Mouse (Mus musculus) E14TG2a.4 (cell line): ENCODE measurements around the gene Foxf1.
A peak's percentile ranks its signal among the peaks of the same experiment; 100 is the strongest.

Experiments used
- H3K27me3 ChIP-seq: 2 replicates; pipeline ENCODE4 v1.6.1; 2014; ENCODE audit warnings: low read length, control low read depth; ENCODE audit not compliant: insufficient read depth
- H3K36me3 ChIP-seq: 2 replicates; pipeline ENCODE4 v1.6.1; 2014; ENCODE audit warnings: low read length, control low read depth; ENCODE audit not compliant: insufficient read depth
- H3K4me1 ChIP-seq: replicated peaks from 2 replicates; pipeline ENCODE4 v1.6.1; 2014; ENCODE audit warnings: low read depth, low read length, control low read depth
- H3K4me3 ChIP-seq: replicated peaks from 2 replicates; pipeline ENCODE4 v1.5.1; 2014; ENCODE audit warnings: mild to moderate bottlenecking, low read length
- H3K9me3 ChIP-seq: 2 replicates; pipeline ENCODE4 v1.6.1; 2014; ENCODE audit warnings: low read length, control low read depth
- CTCF ChIP-seq: conservative IDR thresholded peaks from 2 replicates; pipeline ENCODE4 v1.5.1; 2014; ENCODE audit warnings: low read length
- NANOG ChIP-seq: IDR thresholded peaks from 2 replicates; pipeline ENCODE4 v1.6.1; 2014; ENCODE audit warnings: borderline replicate concordance, low read length, mixed read lengths
- POU5F1 ChIP-seq: IDR thresholded peaks from 2 replicates; pipeline ENCODE4 v1.6.1; 2014; ENCODE audit warnings: low read length, borderline replicate concordance

Gene Foxf1

DNA sequence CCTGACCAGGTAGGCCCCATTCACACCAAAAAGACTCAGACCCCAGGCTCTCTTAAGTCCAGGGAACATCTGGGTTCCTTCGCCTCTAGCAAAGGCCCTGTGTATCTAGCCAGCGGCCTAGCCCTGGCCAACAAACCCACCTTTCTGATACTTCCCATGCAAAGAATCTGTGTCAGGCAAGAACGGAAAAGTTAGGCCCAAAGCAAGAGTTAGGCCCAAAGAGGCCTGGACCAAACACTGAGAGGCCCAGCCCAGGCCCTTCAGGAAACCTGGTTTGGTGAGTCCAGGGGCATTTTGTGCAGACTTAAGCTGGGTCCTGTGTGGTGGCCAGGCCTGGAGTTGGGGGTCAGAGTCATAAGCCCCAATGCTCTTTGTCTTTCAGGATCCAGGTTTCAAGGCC is 1.4 kb downstream of the Foxf1 start:
- TF ChIP-seq POU5F1, result no peak
- no peak for TF ChIP-seq CTCF
- TF ChIP-seq NANOG, result no peak
- Histone ChIP-seq H3K4me3 (no peak overlapping the region), H3K27me3 (peaks cover 94% of the 10 kb centered on the region), H3K9me3 (no peaks in the 10 kb centered on the region), H3K4me1 (peaks cover 47% of the 10 kb centered on the region), H3K36me3 (no peaks in the 10 kb centered on the region)

DNA sequence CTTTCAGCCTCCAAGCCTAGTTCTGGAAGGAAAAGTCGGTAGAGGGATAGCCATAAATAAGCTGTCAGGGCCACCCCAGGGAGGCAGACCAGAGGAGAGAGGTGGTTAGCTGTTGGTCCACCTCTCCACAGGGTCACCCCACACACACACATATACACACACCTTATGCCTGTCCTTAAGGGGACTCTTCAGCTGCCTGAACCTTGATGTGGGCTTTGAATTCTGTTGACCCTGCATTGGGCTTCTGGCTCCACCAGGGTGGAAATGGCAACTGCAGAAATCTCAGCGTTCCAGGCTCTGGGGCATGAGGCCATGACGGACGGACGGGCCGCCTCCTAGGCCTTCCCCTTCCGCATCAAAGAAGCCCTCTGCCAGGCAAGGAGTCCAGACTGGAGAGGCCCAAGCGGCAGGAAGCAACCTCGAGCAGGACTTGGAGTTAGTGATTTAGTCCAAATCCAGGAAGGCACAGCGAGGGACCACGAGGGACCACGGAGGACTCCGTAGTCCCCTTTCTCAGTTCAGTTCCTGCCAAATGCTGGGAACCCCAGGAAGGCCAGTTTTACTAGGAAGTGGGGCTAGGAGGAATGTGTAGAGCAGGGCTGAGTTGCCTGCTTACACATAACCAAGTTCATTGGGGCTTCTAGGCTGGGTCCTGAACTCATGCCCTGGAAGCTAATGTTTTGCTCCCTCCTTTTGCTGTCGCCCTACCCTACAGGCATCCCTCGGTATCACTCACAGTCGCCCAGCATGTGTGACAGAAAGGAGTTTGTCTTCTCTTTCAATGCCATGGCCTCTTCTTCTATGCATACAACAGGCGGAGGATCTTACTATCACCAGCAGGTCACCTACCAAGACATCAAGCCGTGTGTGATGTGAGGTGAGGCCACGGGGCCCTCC is 2.1 kb downstream of the Foxf1 start:
- Histone ChIP-seq H3K36me3 (no peaks in the 10 kb centered on the region), H3K4me1 (peaks cover 50% of the 10 kb centered on the region), H3K9me3 (no peaks in the 10 kb centered on the region), H3K4me3 (no peak overlapping the region), H3K27me3 (peaks cover 94% of the 10 kb centered on the region)
- TF ChIP-seq POU5F1, result no peak
- TF ChIP-seq CTCF, result no peak
- TF ChIP-seq NANOG, result no peak

DNA sequence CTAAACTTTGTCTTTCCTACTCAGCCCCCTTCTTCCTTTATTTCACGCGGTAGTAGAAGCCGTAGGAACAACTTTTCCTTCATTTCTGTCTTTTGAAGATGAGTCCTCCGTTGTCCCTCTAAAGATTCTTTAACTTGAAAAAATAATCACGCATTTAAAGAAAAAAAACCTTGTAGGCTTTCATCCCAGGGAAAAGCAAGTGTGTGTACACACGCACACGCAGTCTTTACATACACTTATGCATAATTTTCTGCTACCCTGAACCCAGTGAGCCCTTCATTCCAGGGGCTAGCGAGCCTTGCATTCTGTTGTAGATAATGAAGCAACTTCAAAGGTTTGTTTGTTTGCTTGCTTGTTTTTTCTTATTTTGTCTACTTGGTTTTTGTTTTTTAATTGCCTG is 4.1 kb downstream of the Foxf1 start:
- peaks cover 50% of the 10 kb centered on the region for H3K4me1 ChIP-seq
- H3K4me3 ChIP-seq, result no peak overlapping the region
- TF ChIP-seq NANOG, result no peak
- peaks cover 90% of the 10 kb centered on the region for H3K27me3 ChIP-seq
- H3K9me3 ChIP-seq, result no peaks in the 10 kb centered on the region
- no peaks in the 10 kb centered on the region for H3K36me3 ChIP-seq

DNA sequence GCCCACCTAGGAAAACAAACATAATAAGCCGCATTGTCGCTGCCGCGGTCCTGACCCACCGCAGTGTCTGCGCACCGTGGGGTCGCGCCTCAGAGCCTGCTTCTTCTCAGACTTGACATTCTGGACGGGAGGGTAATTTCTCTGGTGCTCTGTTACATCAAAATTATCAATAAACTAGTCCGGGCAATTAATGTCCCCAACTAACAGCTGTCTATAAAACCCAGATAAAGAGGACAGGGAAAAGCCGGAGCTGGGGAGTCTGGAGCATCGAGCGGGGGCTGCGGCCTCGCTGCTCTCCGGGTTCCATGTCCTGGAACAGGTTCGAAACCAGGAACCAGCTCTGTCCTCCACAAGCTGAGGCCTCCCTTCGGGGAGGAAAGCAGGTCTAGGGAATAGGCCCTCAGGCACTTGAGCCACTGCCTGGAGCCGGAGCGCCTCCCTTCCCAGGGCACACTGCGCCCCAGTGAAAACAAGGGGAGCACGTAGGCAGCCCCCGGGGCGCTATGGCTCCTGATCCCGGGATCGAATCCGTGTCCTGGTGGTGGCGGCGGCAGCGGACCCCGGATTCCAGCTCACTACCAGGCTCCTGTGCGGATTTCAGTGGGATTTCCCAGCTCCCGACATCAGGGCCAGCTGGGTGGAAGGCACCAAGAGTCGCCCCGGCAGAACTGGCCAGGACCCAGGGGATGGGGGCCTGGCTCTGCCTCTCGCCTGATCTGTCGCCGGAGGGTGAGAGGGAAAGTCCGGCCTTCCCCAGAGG is 4.9 kb downstream of the Foxf1 start:
- Histone ChIP-seq H3K9me3 (no peaks in the 10 kb centered on the region), H3K36me3 (no peaks in the 10 kb centered on the region), H3K4me1 (peaks cover 49% of the 10 kb centered on the region), H3K4me3 (peak overlapping the region; percentile 71), H3K27me3 (peaks cover 92% of the 10 kb centered on the region)
- TF ChIP-seq POU5F1 (no peak), CTCF (no peak), NANOG (no peak)

DNA sequence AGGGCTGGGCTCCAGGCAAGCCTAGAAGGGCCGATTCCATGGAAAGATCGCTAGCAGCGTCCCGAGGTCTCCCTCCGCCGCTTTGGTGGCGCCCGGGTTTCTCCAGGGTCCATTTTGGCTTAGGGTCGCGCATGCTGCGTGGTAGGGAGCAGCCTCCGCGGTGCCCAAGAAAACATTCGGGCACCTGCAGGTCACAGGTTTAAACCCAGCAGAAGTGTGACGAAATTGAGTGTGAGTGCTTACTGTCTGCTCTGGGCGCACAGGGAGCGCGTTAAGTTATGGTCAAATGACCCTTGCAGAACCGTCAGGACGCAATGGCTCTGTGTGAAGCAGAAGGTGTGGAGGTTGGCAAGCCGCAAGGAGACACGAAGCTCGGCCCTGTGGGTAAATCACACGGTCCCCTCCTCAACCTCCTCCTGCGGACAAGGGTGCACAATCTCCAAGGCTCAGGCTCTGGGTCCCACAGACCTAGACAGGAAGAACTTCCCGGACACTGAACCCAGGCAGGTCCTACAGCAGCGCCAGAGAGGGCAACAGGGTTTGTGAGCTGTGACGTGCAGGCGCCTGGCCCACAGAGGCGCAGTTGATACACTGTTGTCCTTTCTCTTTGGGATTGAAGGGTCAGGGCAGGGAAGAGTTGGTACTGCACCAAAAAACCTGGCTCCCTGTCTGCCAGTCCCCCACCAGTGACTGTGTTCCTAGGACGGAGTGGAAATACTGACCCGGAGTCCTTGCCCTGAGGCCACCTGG is 5.6 kb downstream of the Foxf1 start:
- TF ChIP-seq CTCF (no peak), POU5F1 (no peak), NANOG (no peak)
- Histone ChIP-seq H3K9me3 (no peaks in the 10 kb centered on the region), H3K4me1 (peaks cover 45% of the 10 kb centered on the region), H3K27me3 (peaks cover 91% of the 10 kb centered on the region), H3K36me3 (no peaks in the 10 kb centered on the region), H3K4me3 (peak overlapping the region; percentile 71)

DNA sequence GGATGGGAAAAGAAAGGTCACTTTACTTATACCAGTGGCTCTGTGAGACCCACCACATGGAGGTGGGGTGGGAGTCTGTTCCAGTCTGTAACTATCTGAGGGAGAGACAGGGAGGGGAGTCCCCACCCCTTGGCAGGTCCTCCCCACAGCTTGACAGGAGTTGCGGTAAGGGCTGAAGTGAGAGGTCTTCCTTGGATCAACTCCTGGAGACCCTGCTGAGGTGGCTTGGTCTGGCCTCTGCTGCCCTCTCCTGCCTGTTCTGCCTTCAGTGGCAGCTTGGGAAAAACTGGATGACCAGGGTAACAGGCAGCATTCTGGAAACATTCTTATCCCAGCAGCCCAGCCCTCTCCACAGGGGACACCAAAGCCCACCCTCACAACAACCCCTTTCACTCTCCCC is 6.5 kb downstream of the Foxf1 start:
- Histone ChIP-seq H3K27me3 (peaks cover 86% of the 10 kb centered on the region), H3K9me3 (no peaks in the 10 kb centered on the region), H3K36me3 (no peaks in the 10 kb centered on the region), H3K4me3 (no peak overlapping the region), H3K4me1 (peaks cover 40% of the 10 kb centered on the region)
- TF ChIP-seq NANOG (no peak), POU5F1 (no peak), CTCF (no peak)

DNA sequence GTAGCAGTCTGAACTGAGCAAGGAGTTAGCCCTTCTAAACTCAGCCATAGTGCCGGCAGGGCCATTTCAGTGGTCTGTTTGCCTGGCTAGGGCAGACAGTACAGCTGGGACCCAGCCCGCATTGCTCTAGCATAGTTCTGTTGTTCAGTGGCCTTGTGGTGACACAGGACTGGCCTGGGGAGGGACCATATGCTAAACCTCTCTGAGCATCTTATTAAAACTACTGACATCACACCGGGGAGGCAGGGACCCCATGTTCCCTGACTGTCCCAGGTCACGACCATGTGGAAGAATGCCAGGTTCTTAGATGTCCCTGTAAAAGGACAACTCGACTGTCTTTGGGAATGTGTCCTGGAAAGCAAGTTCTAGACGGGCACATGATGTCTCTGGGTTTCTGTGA is 8.0 kb downstream of the Foxf1 start:
- peaks cover 36% of the 10 kb centered on the region for H3K4me1 ChIP-seq
- peaks cover 3% of the 10 kb centered on the region for H3K36me3 ChIP-seq
- H3K27me3 ChIP-seq, result peaks cover 72% of the 10 kb centered on the region
- no peak overlapping the region for H3K4me3 ChIP-seq
- no peaks in the 10 kb centered on the region for H3K9me3 ChIP-seq
- TF ChIP-seq CTCF, result no peak
- TF ChIP-seq NANOG, result no peak
- TF ChIP-seq POU5F1, result no peak

DNA sequence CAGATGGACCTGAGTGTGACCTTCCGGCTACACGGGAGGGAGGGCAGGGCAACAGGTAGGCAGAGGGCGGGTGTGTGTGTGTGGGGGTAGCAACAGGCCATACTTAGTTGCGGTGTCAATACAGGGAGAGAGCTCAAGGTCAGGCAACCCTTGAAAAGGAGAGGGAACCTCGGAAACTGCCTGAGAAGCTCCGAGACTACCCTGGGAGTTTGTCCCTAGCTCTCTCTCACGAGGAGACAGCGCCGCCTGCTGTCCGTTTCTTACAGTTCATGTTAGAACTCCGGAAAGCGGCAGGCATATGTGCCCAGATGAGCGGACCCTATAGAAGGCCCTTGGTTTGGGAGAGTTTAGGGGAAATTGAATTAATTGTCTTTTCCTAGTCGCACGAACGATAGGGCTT is 8.4 kb downstream of the Foxf1 start:
- peaks cover 8% of the 10 kb centered on the region for H3K36me3 ChIP-seq
- no peak for TF ChIP-seq POU5F1
- TF ChIP-seq NANOG, result no peak
- peak; percentile 89 for TF ChIP-seq CTCF
- H3K27me3 ChIP-seq, result peaks cover 67% of the 10 kb centered on the region
- H3K9me3 ChIP-seq, result no peaks in the 10 kb centered on the region
- peaks cover 36% of the 10 kb centered on the region for H3K4me1 ChIP-seq
- no peak overlapping the region for H3K4me3 ChIP-seq
